Mouse (Mus musculus): ENCODE measurements around the gene Map7d1. TPM values are rescaled to one million over a fixed set of nuclear protein-coding genes. Genes with fewer than 3 reads are reported as not detected.

The Map7d1 gene
- polyA plus RNA-seq, 1 experiment from 2014 or later, result 27.2 TPM

DNA sequence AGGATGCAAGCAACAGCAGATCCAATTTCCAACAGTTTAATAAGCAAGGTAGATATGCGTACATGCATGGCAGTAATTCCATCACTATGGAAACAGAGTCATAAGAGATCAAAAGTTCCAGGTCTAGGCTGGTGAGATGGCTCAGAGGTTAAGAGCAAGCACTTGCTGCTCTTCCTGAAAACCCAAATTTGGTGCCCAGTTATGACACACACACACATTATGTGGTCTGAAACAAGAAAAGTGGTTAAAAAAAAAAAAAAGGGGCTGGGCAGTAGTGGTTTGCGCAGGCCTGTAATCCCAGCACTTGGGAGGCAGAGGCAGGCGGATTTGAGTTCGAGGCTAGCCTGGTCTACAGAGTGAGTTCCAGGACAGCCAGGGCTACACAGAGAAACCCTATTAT, 61.2 kb downstream of the Map7d1 start:
- ATAC-seq (no peak), DNase-seq (ENCODE audit: low spot score) (no peak)
- 95% methylated on average over 4 of the region's 4 CpGs for WGBS
- Histone ChIP-seq H3K9me3 (ENCODE audit: low read length) (no peaks in the 10 kb centered on the region), H3K9ac (replicated peaks; ENCODE audit: low read depth) (no peak overlapping the region), H3K4me1 (ENCODE audit: insufficient read depth, low read depth, low read length) (peaks cover 14% of the 10 kb centered on the region), H3K4me2 (replicated peaks; ENCODE audit: low read depth, low read length) (no peak overlapping the region), H3K4me3 (ENCODE audit: low read depth, low read length) (no peak overlapping the region), H3K27ac (ENCODE audit: low read length) (no peak overlapping the region), H3K36me3 (ENCODE audit: insufficient read depth, low read length) (peaks cover 20% of the 10 kb centered on the region), H3K27me3 (replicated peaks; ENCODE audit: insufficient read depth, low read length) (no peaks in the 10 kb centered on the region)
- TF ChIP-seq CTCF (IDR thresholded peaks at IDR 0.05), result no peak
- no peak for TF ChIP-seq EP300 (IDR thresholded peaks at IDR 0.05)

- no peak overlapping the region for H3K27ac ChIP-seq (ENCODE audit: low read length)
- no peak overlapping the region for H3K4me2 ChIP-seq (replicated peaks; ENCODE audit: low read depth, low read length)
- H3K27me3 ChIP-seq (replicated peaks; ENCODE audit: insufficient read depth, low read length), result no peaks in the 10 kb centered on the region
- H3K4me1 ChIP-seq (ENCODE audit: insufficient read depth, low read depth, low read length), result peaks cover 8% of the 10 kb centered on the region; the same call in 1 of the 2 replicates
- TF ChIP-seq CTCF (IDR thresholded peaks at IDR 0.05), result no peak
- no peak for TF ChIP-seq EP300 (IDR thresholded peaks at IDR 0.05)
- H3K36me3 ChIP-seq (ENCODE audit: insufficient read depth, low read length), result peaks cover 22% of the 10 kb centered on the region
- no peak overlapping the region for H3K4me3 ChIP-seq (ENCODE audit: low read depth, low read length)
- no peak overlapping the region for H3K9ac ChIP-seq (replicated peaks; ENCODE audit: low read depth)
- no peaks in the 10 kb centered on the region for H3K9me3 ChIP-seq (ENCODE audit: low read length)
- no peak for ATAC-seq
- DNase-seq (ENCODE audit: low spot score), result no peak
Observed at GRCm38 (mm10) chr4:126194216-126194615, 61.9 kb downstream of the Map7d1 start.

- Histone ChIP-seq H3K4me2 (replicated peaks; ENCODE audit: low read depth, low read length) (no peak overlapping the region), H3K27ac (ENCODE audit: low read length) (no peak overlapping the region), H3K4me1 (ENCODE audit: insufficient read depth, low read depth, low read length) (no peaks in the 10 kb centered on the region), H3K9ac (replicated peaks; ENCODE audit: low read depth) (no peak overlapping the region), H3K36me3 (ENCODE audit: insufficient read depth, low read length) (peaks cover 25% of the 10 kb centered on the region), H3K27me3 (replicated peaks; ENCODE audit: insufficient read depth, low read length) (no peaks in the 10 kb centered on the region), H3K4me3 (ENCODE audit: low read depth, low read length) (no peak overlapping the region), H3K9me3 (ENCODE audit: low read length) (no peaks in the 10 kb centered on the region)
- DNase-seq (ENCODE audit: low spot score) (no peak), ATAC-seq (no peak)
- no peak for TF ChIP-seq EP300 (IDR thresholded peaks at IDR 0.05)
- TF ChIP-seq CTCF (IDR thresholded peaks at IDR 0.05), result no peak
- WGBS, result 90% methylated on average over 2 of the region's 2 CpGs
Observed at GRCm38 (mm10) chr4:126190636-126191035, 65.5 kb downstream of the Map7d1 start.

- ATAC-seq (peak; percentile 67), DNase-seq (ENCODE audit: low spot score) (peak; percentile 49)
- H3K9me3 ChIP-seq (ENCODE audit: low read length), result no peaks in the 10 kb centered on the region
- H3K9ac ChIP-seq (replicated peaks; ENCODE audit: low read depth), result no peak overlapping the region
- no peaks in the 10 kb centered on the region for H3K4me1 ChIP-seq (ENCODE audit: insufficient read depth, low read depth, low read length)
- H3K27ac ChIP-seq (ENCODE audit: low read length), result no peak overlapping the region
- TF ChIP-seq EP300 (IDR thresholded peaks at IDR 0.05), result no peak
- TF ChIP-seq CTCF (IDR thresholded peaks at IDR 0.05), result no peak
- no peaks in the 10 kb centered on the region for H3K27me3 ChIP-seq (replicated peaks; ENCODE audit: insufficient read depth, low read length)
- no peak overlapping the region for H3K4me2 ChIP-seq (replicated peaks; ENCODE audit: low read depth, low read length)
- no peak overlapping the region for H3K4me3 ChIP-seq (ENCODE audit: low read depth, low read length)
- WGBS, result 55% methylated on average over 3 of the region's 3 CpGs
- H3K36me3 ChIP-seq (ENCODE audit: insufficient read depth, low read length), result peaks cover 12% of the 10 kb centered on the region; the same call in 1 of the 2 replicates
Observed at GRCm38 (mm10) chr4:126187096-126187495, 69.0 kb downstream of the Map7d1 start.

GRCm38 (mm10) chr4:126183034-126183433, 73.1 kb downstream of the Map7d1 start:
- no peak overlapping the region for H3K4me2 ChIP-seq (replicated peaks; ENCODE audit: low read depth, low read length)
- no peak overlapping the region for H3K9ac ChIP-seq (replicated peaks; ENCODE audit: low read depth)
- ATAC-seq (peak; percentile 68), DNase-seq (ENCODE audit: low spot score) (peak; percentile 72)
- 0 out of 2 replicates have a peak, but pooled peaks cover 12% of the 10 kb centered on the region for H3K36me3 ChIP-seq (ENCODE audit: insufficient read depth, low read length)
- H3K27me3 ChIP-seq (replicated peaks; ENCODE audit: insufficient read depth, low read length), result no peaks in the 10 kb centered on the region
- 66% methylated on average over 5 of the region's 5 CpGs for WGBS
- no peaks in the 10 kb centered on the region; the same call in 1 of the 2 replicates for H3K4me1 ChIP-seq (ENCODE audit: insufficient read depth, low read depth, low read length)
- TF ChIP-seq EP300 (IDR thresholded peaks at IDR 0.05) (no peak), CTCF (IDR thresholded peaks at IDR 0.05) (no peak)
- no peak overlapping the region for H3K4me3 ChIP-seq (ENCODE audit: low read depth, low read length)
- peak overlapping the region; percentile 9; the same call in 1 of the 2 replicates for H3K27ac ChIP-seq (ENCODE audit: low read length)
- no peaks in the 10 kb centered on the region for H3K9me3 ChIP-seq (ENCODE audit: low read length)

Other genes with a start within 250 kb of the Map7d1 start
- 3.4 and 3.7 TPM in 2 replicates for gene Csf3r, start 231.8 kb downstream of the Map7d1 start, polyA plus RNA-seq (2015; fragmentation: Nextera tagmentation; extraction: Ambion mirVana)
- gene Mrps15, start 209.4 kb downstream of the Map7d1 start, polyA plus RNA-seq (2015; fragmentation: Nextera tagmentation; extraction: Ambion mirVana), result 63.5 and 74.9 TPM in 2 replicates
- 11.8 and 12.3 TPM in 2 replicates for gene Oscp1, start 197.8 kb downstream of the Map7d1 start, polyA plus RNA-seq (2015; fragmentation: Nextera tagmentation; extraction: Ambion mirVana)
- gene Lsm10, start 159.7 kb downstream of the Map7d1 start, polyA plus RNA-seq (2015; fragmentation: Nextera tagmentation; extraction: Ambion mirVana), result 62.2 and 64.1 TPM in 2 replicates
- gene Stk40, start 152.4 kb downstream of the Map7d1 start, polyA plus RNA-seq (2015; fragmentation: Nextera tagmentation; extraction: Ambion mirVana), result 26.7 and 30.6 TPM in 2 replicates
- 151 TPM in 2 replicates for gene Eva1b, start 108.6 kb downstream of the Map7d1 start, polyA plus RNA-seq (2015; fragmentation: Nextera tagmentation; extraction: Ambion mirVana)
- gene Sh3d21, start 92.9 kb downstream of the Map7d1 start, polyA plus RNA-seq (2015; fragmentation: Nextera tagmentation; extraction: Ambion mirVana), result 23.3 and 30.7 TPM in 2 replicates
- 98.6 and 112 TPM in 2 replicates for gene Thrap3, start 53.6 kb downstream of the Map7d1 start, polyA plus RNA-seq (2015; fragmentation: Nextera tagmentation; extraction: Ambion mirVana)
- gene Trappc3, start 6.0 kb upstream of the Map7d1 start, polyA plus RNA-seq (2015; fragmentation: Nextera tagmentation; extraction: Ambion mirVana), result 95.9 and 97.9 TPM in 2 replicates
- 1.4 and 1.9 TPM in 2 replicates for gene Col8a2, start 30.4 kb upstream of the Map7d1 start, polyA plus RNA-seq (2015; fragmentation: Nextera tagmentation; extraction: Ambion mirVana)
- 40.9 and 42.1 TPM in 2 replicates for gene Adprhl2, start 65.4 kb upstream of the Map7d1 start, polyA plus RNA-seq (2015; fragmentation: Nextera tagmentation; extraction: Ambion mirVana)
- gene Tekt2, start 69.3 kb upstream of the Map7d1 start, polyA plus RNA-seq (2015; fragmentation: Nextera tagmentation; extraction: Ambion mirVana), result 14.6 and 15.7 TPM in 2 replicates
- gene Ago3, start 173.2 kb upstream of the Map7d1 start, polyA plus RNA-seq (2015; fragmentation: Nextera tagmentation; extraction: Ambion mirVana), result 8.6 TPM in 2 replicates
- 5.4 and 5.7 TPM in 2 replicates for gene Ago1, start 212.2 kb upstream of the Map7d1 start, polyA plus RNA-seq (2015; fragmentation: Nextera tagmentation; extraction: Ambion mirVana)